Mouse (Mus musculus): Measurements from ENCODE around the gene Cdcp2.

DNA sequence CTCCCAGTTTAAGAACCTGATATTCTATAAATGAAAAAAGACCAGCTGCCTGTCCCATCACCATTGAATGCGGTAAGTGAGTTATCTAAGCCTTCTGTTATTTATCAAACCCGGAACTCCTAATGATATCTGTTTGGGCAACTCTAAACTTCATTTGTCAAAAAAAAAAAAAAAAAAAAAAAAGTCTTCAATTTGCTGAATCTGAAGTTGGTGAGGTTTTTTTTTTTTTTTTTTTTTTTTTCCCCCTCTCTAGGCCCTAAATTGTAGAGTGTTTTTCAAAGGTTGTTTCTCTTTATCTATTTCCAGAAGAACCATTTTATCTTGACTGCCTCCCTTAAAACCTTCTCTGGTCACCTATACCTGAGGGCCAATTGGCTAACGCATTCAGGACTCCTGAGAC, 38.2 kb downstream of the Cdcp2 start:
- no peak for TF ChIP-seq CTCF (conservative IDR thresholded peaks at IDR 0.05 in 1 of 2, IDR thresholded peaks at IDR 0.05 in 1 of 2; ENCODE audit: low read depth in 2 of 2, low read length in 2 of 2)
- TF ChIP-seq MAZ (IDR thresholded peaks at IDR 0.05; ENCODE audit: low read depth, low read length): no peak
- no peak for TF ChIP-seq POLR2A (IDR thresholded peaks at IDR 0.05; ENCODE audit: low read depth, low read length)
- TF ChIP-seq USF1 (IDR thresholded peaks at IDR 0.05; ENCODE audit: low read depth, low read length): no peak
- TF ChIP-seq TCF12 (IDR thresholded peaks at IDR 0.05; ENCODE audit: low read depth, low read length): no peak
- TF ChIP-seq ZNF384 (IDR thresholded peaks at IDR 0.05; ENCODE audit: low read depth, low read length): no peak
- no peak for TF ChIP-seq EP300 (IDR thresholded peaks at IDR 0.05; ENCODE audit: low read length)
- TF ChIP-seq JUN (IDR thresholded peaks at IDR 0.05; ENCODE audit: insufficient read depth, low read depth, low read length): no peak
- no peak for TF ChIP-seq SMC3 (IDR thresholded peaks at IDR 0.05; ENCODE audit: low read depth, low read length)
- TF ChIP-seq PAX5 (IDR thresholded peaks at IDR 0.05; ENCODE audit: low read length): no peak
